Mouse (Mus musculus): ENCODE data around the gene Slc22a6. TPM values are rescaled to one million over a fixed set of nuclear protein-coding genes. Genes with fewer than 3 reads are reported as not detected.

Slc22a6 gene
- polyA plus RNA-seq (2015; fragmentation: Nextera tagmentation; extraction: Ambion mirVana), result 8.5 and 9.5 TPM in 2 replicates

GRCm38 (mm10) chr19:8617904-8618303 is at the start of gene Slc22a6:
Slc22a6 (plus strand) TSS chr19:8618039.
- no peak for ATAC-seq
- no peak within 1 kb of the TSS for H3K27ac ChIP-seq
- no peak within 1 kb of the TSS for H3K9ac ChIP-seq (replicated peaks)
- no peaks in the 10 kb centered on the region for H3K36me3 ChIP-seq
- WGBS, result 3% methylated on average over 7 of the region's 7 CpGs
- no peak within 1 kb of the TSS for H3K4me3 ChIP-seq (replicated peaks)
- no peaks in the 10 kb centered on the region for H3K4me1 ChIP-seq (replicated peaks)
- no peaks in the 10 kb centered on the region for H3K27me3 ChIP-seq
- H3K9me3 ChIP-seq, result no peaks in the 10 kb centered on the region
- no peak within 1 kb of the TSS for H3K4me2 ChIP-seq (replicated peaks)

DNA sequence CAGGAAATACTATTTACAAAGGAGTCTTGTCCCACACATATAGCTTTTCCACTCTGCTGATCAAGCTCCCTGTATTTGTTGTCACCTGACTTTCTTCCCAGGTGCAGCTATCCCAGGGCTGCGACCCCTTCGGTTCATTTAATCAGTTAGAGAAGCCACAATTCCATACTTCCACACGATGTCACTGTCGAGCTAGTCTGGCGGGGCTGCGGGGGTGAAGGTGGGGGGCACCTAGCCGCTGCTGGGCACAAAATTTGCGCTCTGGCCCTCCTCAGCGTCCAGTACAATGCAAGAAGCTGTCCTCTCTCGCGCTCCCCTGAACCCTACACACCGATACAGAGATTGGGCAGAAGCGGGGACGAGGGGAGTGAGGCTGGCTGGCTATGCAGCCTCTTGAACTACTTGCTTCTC is 48.4 kb upstream of the Slc22a6 start:
- Histone ChIP-seq H3K9ac (replicated peaks) (peak overlapping the region; percentile 37; the same call in 1 of the 2 replicates), H3K36me3 (no peaks in the 10 kb centered on the region), H3K9me3 (no peaks in the 10 kb centered on the region), H3K27me3 (no peaks in the 10 kb centered on the region), H3K4me2 (replicated peaks) (peak overlapping the region; percentile 54), H3K4me3 (replicated peaks) (peak overlapping the region; percentile 31), H3K27ac (no peak overlapping the region), H3K4me1 (replicated peaks) (peaks cover 8% of the 10 kb centered on the region)
- peak; percentile 57 for ATAC-seq
- 5% methylated on average over 14 of the region's 14 CpGs for WGBS

DNA sequence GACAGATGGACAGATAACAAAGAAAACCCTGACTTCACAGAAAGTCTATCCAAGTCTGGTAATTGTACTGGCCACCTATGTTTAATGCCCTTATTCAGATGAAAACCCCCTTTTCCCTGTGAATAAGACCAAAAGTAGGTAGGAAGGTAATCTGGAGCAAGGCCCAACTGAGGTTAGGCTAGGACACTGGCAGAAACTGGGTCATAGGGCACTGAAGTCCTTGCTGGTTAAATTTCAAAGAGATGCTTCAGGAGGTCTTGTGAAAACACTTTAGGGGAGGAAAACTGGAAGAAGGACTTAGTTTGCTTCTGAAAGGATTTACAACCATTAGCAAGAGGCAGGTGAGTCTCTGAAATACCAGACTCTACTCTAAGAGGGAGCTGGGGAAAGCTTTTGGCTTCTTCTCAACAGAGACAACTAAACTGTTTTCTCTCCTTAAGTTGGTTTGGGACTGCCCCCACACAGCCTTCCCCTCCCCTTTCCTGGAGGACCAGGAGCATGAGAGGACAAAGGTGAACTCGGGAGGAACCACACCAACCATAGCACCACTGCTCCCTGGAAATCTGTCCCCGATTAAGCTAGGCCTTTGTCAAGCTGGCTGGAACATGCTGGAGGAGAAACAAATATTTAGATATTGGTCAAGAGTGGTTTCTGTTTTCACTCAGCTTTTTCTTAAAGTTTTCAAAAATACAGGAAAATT is 47.3 kb upstream of the Slc22a6 start:
- no peak overlapping the region for H3K27ac ChIP-seq

GRCm38 (mm10) chr19:8571746-8572145 is 46.1 kb upstream of the Slc22a6 start:
- H3K9ac ChIP-seq (replicated peaks), result no peak overlapping the region
- no peaks in the 10 kb centered on the region; the same call in 1 of the 2 replicates for H3K4me1 ChIP-seq (replicated peaks)
- no peaks in the 10 kb centered on the region for H3K9me3 ChIP-seq
- H3K4me3 ChIP-seq (replicated peaks), result no peak overlapping the region
- no peak overlapping the region for H3K27ac ChIP-seq
- no peaks in the 10 kb centered on the region for H3K36me3 ChIP-seq
- no peak for ATAC-seq
- 75% methylated on average over 7 of the region's 7 CpGs for WGBS
- H3K4me2 ChIP-seq (replicated peaks), result no peak overlapping the region
- H3K27me3 ChIP-seq, result no peaks in the 10 kb centered on the region

More for the DNA sequence above, 47.3 kb upstream of the Slc22a6 start:
- no peaks in the 10 kb centered on the region for H3K36me3 ChIP-seq
- H3K4me1 ChIP-seq (replicated peaks), result peaks cover 8% of the 10 kb centered on the region
- H3K27me3 ChIP-seq, result no peaks in the 10 kb centered on the region
- no peak overlapping the region for H3K4me2 ChIP-seq (replicated peaks)
- H3K9me3 ChIP-seq, result no peaks in the 10 kb centered on the region
- no peak for ATAC-seq
- H3K9ac ChIP-seq (replicated peaks), result no peak overlapping the region
- 58% methylated on average over 2 of the region's 2 CpGs for WGBS
- no peak overlapping the region for H3K4me3 ChIP-seq (replicated peaks)

DNA sequence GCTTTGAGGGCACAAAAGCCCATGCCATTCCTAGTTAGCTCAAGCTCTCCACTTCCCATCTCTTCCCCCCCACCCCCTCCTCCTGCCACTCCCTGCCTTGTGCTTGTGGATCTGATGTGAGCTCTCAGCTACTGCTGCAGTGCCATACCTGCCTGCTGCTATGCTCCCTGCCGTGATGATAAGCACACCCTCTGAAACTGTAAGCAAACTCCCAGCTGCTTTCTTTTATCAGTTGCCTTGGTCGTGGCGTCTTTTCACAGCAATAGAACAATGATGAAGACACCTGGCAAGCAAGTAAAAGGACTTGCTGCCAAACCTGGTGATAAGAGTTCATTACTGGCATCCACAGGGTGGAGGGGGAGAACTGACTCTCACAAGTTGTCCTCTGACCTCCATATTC is 45.4 kb upstream of the Slc22a6 start:
- H3K4me1 ChIP-seq (replicated peaks), result no peaks in the 10 kb centered on the region; the same call in 1 of the 2 replicates
- no peak overlapping the region for H3K4me3 ChIP-seq (replicated peaks)
- WGBS, result 51% methylated on average over 3 of the region's 3 CpGs
- H3K27ac ChIP-seq, result no peak overlapping the region
- H3K4me2 ChIP-seq (replicated peaks), result no peak overlapping the region
- no peaks in the 10 kb centered on the region for H3K36me3 ChIP-seq
- H3K9me3 ChIP-seq, result no peaks in the 10 kb centered on the region
- no peak for ATAC-seq
- no peaks in the 10 kb centered on the region for H3K27me3 ChIP-seq
- H3K9ac ChIP-seq (replicated peaks), result no peak overlapping the region

- no peaks in the 10 kb centered on the region for H3K27me3 ChIP-seq
- H3K4me3 ChIP-seq (replicated peaks), result no peak overlapping the region
- peaks cover 7% of the 10 kb centered on the region for H3K4me1 ChIP-seq (replicated peaks)
- no peak overlapping the region for H3K9ac ChIP-seq (replicated peaks)
- H3K36me3 ChIP-seq, result no peaks in the 10 kb centered on the region
- ATAC-seq, result no peak
- H3K27ac ChIP-seq, result no peak overlapping the region
- no peaks in the 10 kb centered on the region for H3K9me3 ChIP-seq
- no peak overlapping the region for H3K4me2 ChIP-seq (replicated peaks)
- WGBS, result 92% methylated on average over 4 of the region's 4 CpGs
Measured at GRCm38 (mm10) chr19:8577432-8577831, 40.4 kb upstream of the Slc22a6 start.

- Histone ChIP-seq H3K4me1 (replicated peaks) (peaks cover 7% of the 10 kb centered on the region), H3K27me3 (no peaks in the 10 kb centered on the region), H3K36me3 (no peaks in the 10 kb centered on the region), H3K9ac (replicated peaks) (peak overlapping the region; percentile 59), H3K27ac (no peak overlapping the region), H3K4me3 (replicated peaks) (peak overlapping the region; percentile 27), H3K9me3 (no peaks in the 10 kb centered on the region), H3K4me2 (replicated peaks) (peak overlapping the region; percentile 61)
- ATAC-seq, result peak; percentile 75
- WGBS, result 7% methylated on average over 24 of the region's 24 CpGs
Measured at GRCm38 (mm10) chr19:8578293-8578969, 39.4 kb upstream of the Slc22a6 start.

- peak; percentile 13; the same call in 1 of the 2 replicates for ATAC-seq
- no peak overlapping the region; the same call in 1 of the 2 replicates for H3K4me3 ChIP-seq (replicated peaks)
- H3K9ac ChIP-seq (replicated peaks), result 0 out of 2 replicates have a peak overlapping the region, but pooled peaks have one; percentile 59
- no peak overlapping the region for H3K27ac ChIP-seq
- H3K9me3 ChIP-seq, result no peaks in the 10 kb centered on the region
- peaks cover 7% of the 10 kb centered on the region for H3K4me1 ChIP-seq (replicated peaks)
- H3K4me2 ChIP-seq (replicated peaks), result peak overlapping the region; percentile 61
- H3K27me3 ChIP-seq, result no peaks in the 10 kb centered on the region
- no peaks in the 10 kb centered on the region for H3K36me3 ChIP-seq
- 71% methylated on average over 2 of the region's 2 CpGs for WGBS
Measured at GRCm38 (mm10) chr19:8578970-8579342, 38.9 kb upstream of the Slc22a6 start.

DNA sequence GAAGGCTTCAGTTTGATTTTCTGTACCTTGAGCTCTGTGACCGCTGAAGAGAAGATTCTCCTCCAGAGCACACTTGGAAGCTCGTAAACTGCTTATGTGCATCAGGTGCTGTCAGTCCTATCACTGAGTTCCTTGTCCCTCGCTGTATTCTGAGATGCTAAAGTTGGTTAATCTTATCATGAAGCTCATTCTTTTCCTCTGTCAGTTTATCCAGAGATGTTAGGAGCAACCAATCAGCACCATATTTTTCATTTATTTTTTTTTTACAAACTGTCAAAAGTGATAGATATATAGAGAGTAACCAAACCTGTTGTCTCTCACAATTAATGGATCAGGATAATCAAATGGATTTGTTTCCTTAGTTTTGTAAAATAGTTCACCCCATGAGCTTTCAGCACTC is 32.5 kb upstream of the Slc22a6 start:
- H3K27me3 ChIP-seq, result no peaks in the 10 kb centered on the region
- no peak for ATAC-seq
- no peak overlapping the region for H3K27ac ChIP-seq
- no peaks in the 10 kb centered on the region for H3K36me3 ChIP-seq
- no peak overlapping the region for H3K9ac ChIP-seq (replicated peaks)
- no peak overlapping the region for H3K4me3 ChIP-seq (replicated peaks)
- 86% methylated on average over 3 of the region's 3 CpGs for WGBS
- H3K4me2 ChIP-seq (replicated peaks), result no peak overlapping the region
- H3K4me1 ChIP-seq (replicated peaks), result no peaks in the 10 kb centered on the region
- no peaks in the 10 kb centered on the region for H3K9me3 ChIP-seq

- no peak overlapping the region for H3K27ac ChIP-seq
- 0 out of 2 replicates have a peak, but pooled peaks cover under 1% of the 10 kb centered on the region for H3K4me1 ChIP-seq (replicated peaks)
- H3K36me3 ChIP-seq, result no peaks in the 10 kb centered on the region
- H3K9me3 ChIP-seq, result no peaks in the 10 kb centered on the region
- no peak overlapping the region for H3K4me2 ChIP-seq (replicated peaks)
- no peak overlapping the region for H3K9ac ChIP-seq (replicated peaks)
- no peak overlapping the region for H3K4me3 ChIP-seq (replicated peaks)
- no peak for ATAC-seq
- WGBS, result 93% methylated on average over 2 of the region's 2 CpGs
- no peaks in the 10 kb centered on the region for H3K27me3 ChIP-seq
Measured at GRCm38 (mm10) chr19:8585899-8586298, 31.9 kb upstream of the Slc22a6 start.

GRCm38 (mm10) chr19:8586350-8586749 is 31.5 kb upstream of the Slc22a6 start:
- H3K9me3 ChIP-seq, result no peaks in the 10 kb centered on the region
- 66% methylated on average over 3 of the region's 3 CpGs for WGBS
- H3K27me3 ChIP-seq, result no peaks in the 10 kb centered on the region
- no peak overlapping the region for H3K9ac ChIP-seq (replicated peaks)
- H3K4me1 ChIP-seq (replicated peaks), result 0 out of 2 replicates have a peak, but pooled peaks cover 5% of the 10 kb centered on the region
- H3K36me3 ChIP-seq, result no peaks in the 10 kb centered on the region
- no peak overlapping the region for H3K4me3 ChIP-seq (replicated peaks)
- H3K4me2 ChIP-seq (replicated peaks), result no peak overlapping the region
- ATAC-seq, result no peak
- H3K27ac ChIP-seq, result no peak overlapping the region

DNA sequence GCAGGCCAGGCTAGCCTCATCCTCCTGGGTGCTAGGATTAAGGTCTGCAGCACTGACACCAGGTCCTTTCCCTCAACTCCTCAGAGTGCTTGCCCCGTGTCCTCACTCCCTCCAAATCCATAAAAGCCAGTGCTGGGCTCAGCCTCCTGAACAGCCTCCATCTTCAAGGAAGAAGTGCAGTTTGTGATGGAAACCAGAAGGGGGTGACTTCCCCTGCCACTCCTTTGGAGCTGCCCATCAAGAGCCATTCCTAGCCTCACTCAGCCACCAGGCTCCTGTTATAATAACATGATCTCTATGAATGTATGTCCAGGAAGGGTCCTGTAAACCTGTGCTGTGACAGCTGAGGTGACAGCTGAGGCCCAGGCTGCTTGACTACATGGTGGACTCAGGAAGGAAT is 30.5 kb upstream of the Slc22a6 start:
- no peaks in the 10 kb centered on the region for H3K9me3 ChIP-seq
- H3K27me3 ChIP-seq, result no peaks in the 10 kb centered on the region
- no peak overlapping the region for H3K27ac ChIP-seq
- no peaks in the 10 kb centered on the region for H3K36me3 ChIP-seq
- no peak overlapping the region for H3K4me3 ChIP-seq (replicated peaks)
- 69% methylated on average over 1 of the region's 1 CpGs for WGBS
- H3K4me1 ChIP-seq (replicated peaks), result 0 out of 2 replicates have a peak, but pooled peaks cover 9% of the 10 kb centered on the region
- no peak for ATAC-seq
- H3K9ac ChIP-seq (replicated peaks), result no peak overlapping the region
- no peak overlapping the region for H3K4me2 ChIP-seq (replicated peaks)
